Mouse (Mus musculus) cerebellum, adult 2 months (tissue): ENCODE measurements around the gene Tmem147. TPM values are rescaled to one million over a fixed set of nuclear protein-coding genes. Genes with fewer than 3 reads are reported as not detected.
"Not testable (repeated sequence)": the region's sequence is repeated elsewhere in the genome, so short reads cannot be mapped to it uniquely, and the experiment has no call there.

Experiments
- DNase-seq, 2 experiments: peaks; one replicate each; pipeline ENCODE4 v3.0.0; 2021
- H3K27ac ChIP-seq: fragments of 200-500 bp; 2 replicates; pipeline ENCODE4 v1.5.1; 2012; ENCODE audit warnings: low read length, control low read depth, inconsistent platforms; ENCODE audit not compliant: insufficient read depth
- H3K27me3 ChIP-seq: fragments of 200-500 bp; 2 replicates; pipeline ENCODE4 v1.6.1; 2012; ENCODE audit warnings: inconsistent platforms, mild to moderate bottlenecking, low read length, moderate library complexity; ENCODE audit not compliant: control insufficient read depth, insufficient read depth
- H3K4me1 ChIP-seq: fragments of 200-500 bp; 2 replicates; pipeline ENCODE4 v1.6.1; 2011; ENCODE audit warnings: low read length; ENCODE audit not compliant: control insufficient read depth, insufficient read depth
- H3K4me3 ChIP-seq: fragments of 200-500 bp; replicated peaks from 2 replicates; pipeline ENCODE3; 2011; ENCODE audit warnings: mild to moderate bottlenecking, low read depth, low read length, control low read depth; ENCODE audit not compliant: insufficient read depth
- CTCF ChIP-seq: fragments of 200-500 bp; IDR thresholded peaks from 2 replicates; pipeline ENCODE4 v1.5.1; 2011; ENCODE audit warnings: low read depth, mild to moderate bottlenecking, control low read depth, low read length, moderate library complexity, borderline replicate concordance; ENCODE audit not compliant: insufficient read depth
- POLR2A ChIP-seq: fragments of 200-500 bp; IDR thresholded peaks from 2 replicates; pipeline ENCODE4 v1.6.1; 2011; ENCODE audit warnings: low read length, control low read depth, borderline replicate concordance; ENCODE audit not compliant: insufficient read depth
- WGBS: fragments of 180-500 bp; shearing (Covaris S2); methylation state at CpG from one replicate; pipeline ENCODE4 v1.1.7; 2018; 5-methylcytosine and 5-hydroxymethylcytosine counted together
- polyA plus RNA-seq: library from polyadenylated mRNA; depleted of rRNA; stranded (reverse); fragments of >200 nt; gene quantifications from 2 replicates; pipeline ENCODE4 v1.2.3, GENCODE M21; 2012

Gene Tmem147
- polyA plus RNA-seq, 1 experiment = 247 TPM

DNA sequence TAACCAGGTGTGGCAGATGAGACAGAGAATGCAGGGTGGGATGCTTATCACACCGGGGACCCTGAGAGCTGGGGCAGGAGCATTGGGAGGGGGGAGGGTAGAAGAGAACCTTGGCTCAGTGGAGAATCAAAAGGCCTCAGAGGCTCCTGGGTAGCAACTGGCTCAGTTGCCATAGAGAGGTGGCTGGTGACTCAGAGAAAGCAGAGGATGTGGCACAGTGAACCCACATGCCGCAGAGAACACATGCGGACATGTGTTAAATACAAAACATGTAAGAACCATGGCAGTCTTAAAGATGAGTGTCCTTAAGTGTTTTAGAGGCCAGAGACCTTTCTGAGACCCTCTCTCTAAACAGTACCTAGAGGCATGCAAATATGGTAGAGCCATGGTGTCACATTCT lies 6.9 kb upstream of the Tmem147 start:
- H3K4me3 ChIP-seq = no peak overlapping the region
- no peaks in the 10 kb centered on the region for H3K27me3 ChIP-seq
- no peaks in the 10 kb centered on the region for H3K4me1 ChIP-seq
- TF ChIP-seq CTCF (no peak), POLR2A (no peak)
- 88% methylated on average over 3 of the region's 3 CpGs for WGBS
- no peak for DNase-seq
- H3K27ac ChIP-seq = no peak overlapping the region

DNA sequence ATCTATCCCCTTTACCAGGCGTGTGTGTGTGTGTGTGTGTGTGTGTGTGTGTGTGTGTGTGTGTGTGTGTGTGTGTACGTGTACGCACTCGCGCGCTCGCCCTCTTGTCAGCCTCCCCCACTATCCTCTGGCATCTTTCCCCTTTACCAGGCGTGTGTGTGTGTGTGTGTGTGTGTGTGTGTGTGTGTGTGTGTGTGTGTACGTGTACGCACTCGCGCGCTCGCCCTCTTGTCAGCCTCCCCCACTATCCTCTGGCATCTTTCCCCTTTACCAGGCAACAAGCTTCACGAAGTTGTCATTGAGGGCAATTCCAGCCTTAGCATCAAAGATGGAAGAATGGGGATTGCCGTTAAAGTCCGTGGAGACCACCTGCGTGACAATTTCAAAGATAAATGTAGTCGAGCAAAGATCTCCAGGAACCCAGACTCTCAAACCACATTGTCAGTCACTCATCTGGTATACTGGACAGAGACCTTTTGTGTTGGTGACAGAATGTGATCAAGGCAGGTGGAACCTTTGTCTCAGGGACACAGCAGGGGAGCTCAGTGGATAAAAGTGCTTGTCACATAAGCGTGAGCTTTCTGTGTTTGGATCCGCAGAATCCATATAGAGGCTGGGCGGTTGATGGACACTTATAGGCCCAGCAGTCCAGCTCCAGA lies 853 bp upstream of the Tmem147 start:
- Histone ChIP-seq H3K27ac (peak overlapping the region; percentile 86), H3K4me3 (peak overlapping the region; percentile 97), H3K4me1 (peaks cover 14% of the 10 kb centered on the region)
- H3K27me3 ChIP-seq = not testable (repeated sequence)
- DNase-seq = peak; percentile 28 to 37
- WGBS = 4% methylated on average over 16 of the region's 22 CpGs

GRCm38 (mm10) chr7:30728739-30729395 lies 473 bp downstream of the Tmem147 start:
- H3K4me3 ChIP-seq = peak overlapping the region; percentile 97
- peak overlapping the region; percentile 69 for H3K27ac ChIP-seq
- TF ChIP-seq CTCF (no peak), POLR2A (no peak)
- DNase-seq = no peak
- peaks cover 14% of the 10 kb centered on the region for H3K4me1 ChIP-seq
- 6% methylated on average over 26 of the region's 26 CpGs for WGBS
- H3K27me3 ChIP-seq = no peaks in the 10 kb centered on the region

GRCm38 (mm10) chr7:30728214-30728613 lies 1.1 kb downstream of the Tmem147 start:
- H3K27ac ChIP-seq = no peak overlapping the region
- no peaks in the 10 kb centered on the region for H3K27me3 ChIP-seq
- WGBS = 57% methylated on average over 6 of the region's 6 CpGs
- peaks cover 14% of the 10 kb centered on the region for H3K4me1 ChIP-seq
- DNase-seq = no peak
- peak overlapping the region; percentile 39 for H3K4me3 ChIP-seq
- no peak for TF ChIP-seq CTCF
- TF ChIP-seq POLR2A = no peak

- WGBS = 70% methylated on average over 6 of the region's 6 CpGs
Measured at GRCm38 (mm10) chr7:30723274-30723953, 5.9 kb downstream of the Tmem147 start.

GRCm38 (mm10) chr7:30721286-30721685 lies 8.1 kb downstream of the Tmem147 start:
- Histone ChIP-seq H3K27me3 (no peaks in the 10 kb centered on the region), H3K4me3 (no peak overlapping the region), H3K4me1 (no peaks in the 10 kb centered on the region; the same call in 1 of the 2 replicates), H3K27ac (no peak overlapping the region)
- DNase-seq = peak; percentile 36 to 63
- 57% methylated on average over 7 of the region's 7 CpGs for WGBS
- TF ChIP-seq CTCF (no peak), POLR2A (no peak)

More at GRCm38 (mm10) chr7:30723274-30723953, 5.9 kb downstream of the Tmem147 start:
- no peak for DNase-seq
- no peak for TF ChIP-seq CTCF
- TF ChIP-seq POLR2A = no peak
- H3K4me1 ChIP-seq = peaks cover 6% of the 10 kb centered on the region
- H3K27ac ChIP-seq = no peak overlapping the region
- H3K4me3 ChIP-seq = no peak overlapping the region
- no peaks in the 10 kb centered on the region for H3K27me3 ChIP-seq

GRCm38 (mm10) chr7:30719669-30720068 lies 9.7 kb downstream of the Tmem147 start:
- WGBS = 89% methylated on average over 5 of the region's 5 CpGs
- no peaks in the 10 kb centered on the region; the same call in 1 of the 2 replicates for H3K4me1 ChIP-seq
- H3K27me3 ChIP-seq = no peaks in the 10 kb centered on the region
- TF ChIP-seq CTCF (no peak), POLR2A (no peak)
- no peak overlapping the region for H3K4me3 ChIP-seq
- H3K27ac ChIP-seq = no peak overlapping the region
- DNase-seq = no peak

- DNase-seq = no peak
- WGBS = 13% methylated on average over 14 of the region's 14 CpGs
Measured at GRCm38 (mm10) chr7:30717716-30718046, 11.7 kb downstream of the Tmem147 start.

More at GRCm38 (mm10) chr7:30717716-30718046, 11.7 kb downstream of the Tmem147 start:
- no peak overlapping the region for H3K27ac ChIP-seq
- TF ChIP-seq POLR2A (no peak), CTCF (no peak)
- no peaks in the 10 kb centered on the region for H3K27me3 ChIP-seq
- no peak overlapping the region for H3K4me3 ChIP-seq
- no peaks in the 10 kb centered on the region; the same call in 1 of the 2 replicates for H3K4me1 ChIP-seq
